Mouse (Mus musculus) ES-CJ7 (cell line): ENCODE measurements around the gene Ezr.
A peak's percentile ranks its signal among the peaks of the same experiment; 100 is the strongest.

Experiments
- DNase-seq: peaks from one replicate; pipeline ENCODE4 v3.0.0; 2011; ENCODE audit warnings: low read depth, low spot score

Gene Ezr

DNA sequence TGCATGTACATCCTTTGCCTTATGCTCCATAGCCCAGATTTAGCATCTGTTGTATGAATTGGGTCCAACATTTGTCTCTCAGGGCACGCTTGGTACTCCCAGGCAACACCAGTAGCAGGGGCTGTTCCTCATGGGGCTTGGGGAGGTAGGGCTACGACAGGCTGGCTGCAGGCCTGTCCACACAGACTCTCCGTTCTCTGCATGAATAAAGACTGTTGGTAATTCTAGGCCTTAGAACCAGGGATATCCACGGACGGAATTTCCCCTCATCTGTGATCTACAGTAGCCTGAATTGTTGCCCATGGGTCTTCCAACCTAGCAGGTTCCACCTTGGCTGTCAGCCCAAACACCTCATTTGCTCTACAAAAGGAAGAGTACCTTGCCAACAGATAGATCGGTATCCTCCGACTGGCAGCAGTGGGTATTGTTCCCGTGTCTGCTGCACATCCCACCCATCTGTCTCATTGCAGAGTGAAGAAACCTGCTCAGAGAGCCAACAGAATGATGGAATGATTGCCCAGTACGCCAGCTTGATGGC, 7.1 kb upstream of the Ezr start:
- DNase-seq: no peak

DNA sequence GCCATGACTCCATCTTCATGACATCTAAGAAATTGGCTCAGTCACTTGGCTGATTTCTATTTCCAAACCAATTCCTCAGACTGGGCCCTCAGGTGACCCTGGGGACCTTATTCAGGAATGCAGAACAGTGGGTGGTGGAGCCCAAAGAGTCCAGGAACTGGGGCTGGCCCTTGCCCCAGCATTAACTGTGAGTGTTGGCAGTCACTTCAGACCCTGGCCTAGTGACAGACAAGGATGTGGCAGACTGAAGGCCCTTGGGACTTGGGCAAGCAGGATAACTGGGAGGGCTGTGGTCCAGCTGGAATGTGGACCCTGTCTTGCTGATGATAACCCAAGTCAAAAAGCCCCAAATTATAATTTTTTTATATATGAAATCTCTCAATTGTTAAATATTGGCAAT, 6.5 kb upstream of the Ezr start:
- no peak for DNase-seq

DNA sequence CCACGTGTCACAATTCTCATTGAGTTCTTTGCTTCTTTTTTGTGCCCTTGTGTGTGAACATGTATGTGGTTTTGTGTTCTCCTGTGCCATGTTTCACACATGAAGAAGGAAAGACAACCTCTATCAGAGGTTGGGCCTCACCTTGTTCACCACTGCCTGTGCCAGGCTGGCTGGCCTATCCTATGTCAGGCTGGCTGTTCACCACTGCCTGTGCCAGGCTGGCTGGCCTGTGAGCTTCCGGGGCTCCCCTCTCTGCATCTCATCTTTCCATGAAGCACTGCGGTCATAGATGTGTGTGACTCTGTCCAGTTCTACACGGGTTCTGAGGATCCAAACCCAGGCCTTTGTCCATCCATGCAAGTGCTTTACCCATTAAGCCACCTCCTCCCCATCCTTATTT, 4.7 kb upstream of the Ezr start:
- no peak for DNase-seq

DNA sequence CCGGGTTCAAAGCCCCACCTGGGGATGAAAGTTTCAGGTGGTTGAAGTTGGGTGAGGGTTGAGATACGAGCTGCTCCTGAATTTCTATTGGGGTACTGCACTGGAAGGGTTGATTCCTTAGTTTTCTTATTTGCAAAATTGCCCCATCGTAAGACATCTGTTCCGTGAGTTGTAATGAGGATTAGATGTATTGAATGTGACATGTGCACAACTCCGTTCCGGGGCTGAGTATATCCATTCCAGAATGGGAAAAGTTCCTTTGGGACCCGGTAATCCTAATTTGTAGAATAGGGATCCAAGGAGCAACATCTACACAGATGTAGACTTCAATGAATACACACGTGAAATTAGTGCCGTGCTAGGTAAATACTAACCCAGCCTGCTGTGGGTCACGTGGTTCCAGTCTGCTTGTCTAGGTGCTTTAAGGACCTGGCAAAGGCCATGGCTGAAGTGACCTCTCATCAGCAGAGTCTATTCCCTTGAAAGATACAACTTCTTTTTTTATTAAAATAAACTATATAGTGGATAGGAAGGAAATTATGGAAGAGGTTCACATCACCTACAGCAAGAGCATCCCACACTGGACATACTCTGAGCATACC, 1.3 kb upstream of the Ezr start:
- DNase-seq: no peak

DNA sequence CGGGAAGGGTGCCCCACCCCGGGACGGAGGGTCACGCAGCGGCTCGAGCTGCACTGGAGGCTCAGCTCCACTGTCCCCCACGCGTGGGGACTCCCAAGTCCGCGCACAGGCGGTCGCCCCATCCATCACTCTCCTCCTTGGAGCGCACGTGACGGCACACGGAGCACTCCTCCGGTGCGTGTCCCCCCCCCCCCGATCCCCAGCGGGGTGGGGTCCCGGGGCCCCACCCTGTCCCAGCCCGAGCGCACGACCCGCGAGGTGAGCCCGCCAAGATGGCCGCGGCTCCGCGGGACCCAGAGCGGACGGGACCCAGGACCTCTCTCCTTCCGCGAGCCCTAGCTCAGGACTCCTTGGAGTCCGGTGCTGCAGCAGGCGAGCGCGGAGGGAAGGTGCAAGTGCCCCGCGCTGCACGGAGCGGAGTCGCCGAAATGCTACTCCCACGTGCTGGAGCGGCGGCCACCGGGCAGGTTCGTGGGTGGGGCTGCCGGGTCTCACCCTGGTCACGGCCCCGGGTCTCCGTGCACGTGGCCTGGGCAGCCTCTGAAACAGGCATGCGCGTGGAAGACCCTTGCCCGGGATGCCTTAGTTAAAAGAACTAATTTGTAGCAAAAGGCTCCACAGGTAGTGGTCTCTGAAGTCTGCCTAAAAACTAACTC, 550 bp upstream of the Ezr start:
- peak; percentile 44 for DNase-seq

DNA sequence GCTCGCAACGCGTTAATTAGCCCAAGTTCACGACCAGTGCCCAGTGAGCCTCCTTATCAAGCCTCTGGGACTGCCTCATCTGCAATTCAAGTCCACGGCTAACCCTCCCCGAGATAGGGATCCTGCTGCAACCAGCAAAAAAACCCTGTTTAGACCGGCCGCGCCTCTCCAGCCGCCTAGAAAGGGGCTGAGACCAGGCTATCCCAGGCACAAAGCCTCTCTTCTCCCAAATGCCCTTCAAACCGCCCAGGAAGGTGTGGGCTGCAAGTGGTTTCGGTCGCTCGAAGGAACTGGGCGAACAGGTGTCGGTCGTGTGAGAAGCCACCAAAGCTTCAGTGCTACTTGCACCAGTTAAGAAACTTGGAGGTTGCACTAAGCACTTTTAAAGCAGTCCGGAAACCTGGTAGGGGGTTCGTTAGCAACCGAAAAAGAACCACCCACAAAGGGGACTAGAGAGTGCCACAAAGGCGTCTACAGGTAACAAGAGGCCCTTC, 504 bp downstream of the Ezr start:
- DNase-seq: peak; percentile 74

DNA sequence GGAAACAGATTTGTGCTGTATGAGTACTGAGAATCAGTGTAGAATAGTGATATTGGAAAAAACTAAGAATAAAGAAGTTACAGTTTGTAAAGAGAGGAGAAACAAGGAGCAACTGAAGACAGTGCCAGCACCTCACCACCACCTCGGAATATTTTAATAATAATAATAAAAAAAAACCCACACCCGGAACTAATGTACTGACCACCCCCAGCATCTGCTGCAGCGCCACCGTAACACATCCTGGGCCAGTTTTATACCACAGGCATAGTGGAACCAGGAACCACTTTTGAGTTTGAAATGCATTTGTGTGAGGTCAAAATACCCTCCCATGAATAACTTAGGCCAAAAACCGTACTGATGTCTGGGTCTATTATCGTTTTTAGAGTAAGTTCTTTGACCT, 1.3 kb downstream of the Ezr start:
- no peak for DNase-seq

DNA sequence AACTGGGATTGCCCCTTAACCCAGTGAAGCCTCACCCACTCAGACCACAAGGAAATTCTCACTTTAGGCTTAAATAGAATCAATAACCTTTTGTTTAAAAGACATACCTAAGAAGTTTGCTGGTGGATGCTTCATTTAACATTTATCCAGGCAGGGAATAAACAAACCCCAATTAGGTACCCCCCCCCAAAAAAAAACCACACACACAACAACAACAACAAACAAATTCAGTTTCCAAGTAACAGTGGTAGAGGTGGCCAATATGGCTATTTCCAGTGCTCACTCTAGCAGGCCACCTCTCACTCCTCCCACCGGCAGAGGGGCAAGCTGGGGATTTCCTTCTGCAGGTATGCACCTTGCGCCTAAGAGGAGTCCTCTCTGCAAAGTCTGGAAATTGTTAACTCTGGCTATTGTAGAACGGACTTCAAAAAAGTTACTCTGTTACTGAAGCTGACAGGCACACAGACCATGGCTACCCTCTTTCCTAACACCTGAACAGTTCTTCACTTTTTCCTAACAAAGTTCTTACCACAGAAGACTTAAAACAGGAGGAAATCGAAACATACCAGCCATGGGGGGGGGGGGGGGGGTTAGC, 2.0 kb downstream of the Ezr start:
- DNase-seq: no peak

DNA sequence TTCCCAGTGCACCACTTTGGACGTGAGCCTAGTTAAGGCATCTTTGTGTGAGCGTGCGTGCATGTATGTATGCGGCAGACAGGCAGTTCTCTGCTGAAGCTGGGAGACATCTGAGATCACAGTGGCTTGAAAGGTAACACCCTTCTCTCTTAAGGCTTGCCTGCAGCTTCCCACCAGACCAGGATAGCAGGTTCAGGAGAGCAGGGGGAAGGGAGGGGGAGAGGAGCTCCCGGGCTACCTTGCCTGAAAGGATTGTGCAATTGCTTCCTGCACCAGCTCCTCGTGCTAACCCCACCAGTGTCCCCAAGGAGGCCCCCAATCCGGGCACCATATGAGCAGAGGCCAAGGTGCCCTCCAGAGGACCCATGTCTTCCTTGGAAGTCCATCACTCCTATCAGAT, 3.0 kb downstream of the Ezr start:
- peak; percentile 35 for DNase-seq

DNA sequence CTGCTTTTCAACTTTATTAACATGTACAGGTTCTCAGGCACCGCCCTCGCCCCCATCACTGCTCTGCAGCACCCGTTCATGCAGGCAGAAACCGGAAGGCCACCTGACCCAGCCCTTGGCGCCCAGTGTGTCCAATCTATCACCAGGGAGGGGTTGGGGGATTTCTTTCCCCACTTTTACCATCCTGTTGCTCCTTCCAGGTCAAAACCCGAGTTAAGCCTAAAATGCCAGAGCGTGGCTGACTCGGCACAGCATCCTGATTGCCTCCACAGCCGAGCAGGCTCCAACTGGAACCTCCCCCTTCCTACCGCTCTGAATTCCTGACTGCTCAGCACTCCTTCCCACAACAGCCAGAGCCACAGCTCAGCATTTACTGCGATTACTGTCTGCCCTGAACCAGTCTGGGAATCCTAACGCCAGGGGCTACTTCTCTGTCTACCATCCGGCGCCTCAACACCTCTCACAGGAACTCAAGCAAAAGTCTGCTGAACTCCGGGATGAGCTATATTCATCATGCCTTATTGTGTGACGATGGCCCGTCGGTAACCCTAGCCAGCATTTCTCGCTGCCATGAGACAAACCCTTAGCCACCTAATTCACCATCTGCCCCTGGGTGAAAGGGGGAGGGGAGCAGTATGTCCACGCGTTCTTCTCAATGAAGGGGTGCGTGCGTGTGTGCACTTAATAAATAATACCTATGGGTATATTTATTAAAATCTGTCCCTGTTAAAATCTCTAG, 3.6 kb downstream of the Ezr start:
- peak; percentile 81 for DNase-seq

DNA sequence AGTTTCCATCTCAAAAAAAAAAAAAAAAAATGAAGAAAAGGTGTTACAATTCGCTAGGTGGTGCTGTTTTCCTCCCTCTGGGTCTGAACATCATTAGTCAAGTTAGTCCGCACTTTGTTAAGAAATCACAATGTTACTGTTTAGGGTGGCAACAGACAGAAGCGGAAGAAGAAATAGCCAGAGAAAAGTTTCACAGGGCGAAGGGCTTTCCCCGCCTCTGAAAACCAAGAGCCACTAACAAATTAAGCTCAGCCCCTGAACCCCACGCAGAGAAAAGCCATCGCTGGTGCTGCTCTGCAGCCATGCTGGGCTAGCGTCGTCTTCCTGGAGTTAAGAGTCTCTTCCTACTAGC, 4.3 kb downstream of the Ezr start:
- DNase-seq: peak; percentile 70

DNA sequence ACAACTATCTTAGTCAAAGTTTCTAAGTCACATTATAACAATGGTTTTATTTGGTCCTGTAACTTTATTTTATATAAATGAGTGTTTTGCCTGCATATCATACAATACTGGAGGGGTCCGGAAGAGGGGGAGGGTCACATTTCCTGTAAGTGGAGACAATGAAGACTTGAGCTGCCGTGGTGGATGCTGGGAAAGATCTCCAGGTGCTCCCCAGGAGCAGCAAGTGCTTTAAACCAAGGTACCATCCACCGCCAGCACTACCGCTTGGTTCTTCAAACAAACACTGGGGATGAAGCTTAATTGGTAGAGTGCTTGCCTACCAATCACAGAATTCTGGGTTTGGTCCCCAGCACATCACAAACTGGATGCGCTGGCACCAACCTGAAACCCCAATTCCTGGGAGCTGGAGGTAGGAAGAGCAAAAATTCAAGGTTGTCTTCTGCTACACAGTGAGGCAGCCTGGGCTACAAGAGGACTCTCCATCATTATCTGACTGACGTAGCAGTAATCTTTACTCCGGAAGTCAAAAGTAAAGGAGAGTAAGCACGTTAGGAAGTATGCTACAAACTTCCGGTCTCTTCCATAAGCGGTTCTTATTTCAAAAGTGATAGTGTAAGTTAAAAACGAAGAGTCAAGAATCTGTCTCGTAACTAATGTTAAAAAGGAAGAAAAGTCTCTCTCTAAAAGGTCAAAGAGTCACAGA, 4.8 kb downstream of the Ezr start:
- peak; percentile 77 for DNase-seq

DNA sequence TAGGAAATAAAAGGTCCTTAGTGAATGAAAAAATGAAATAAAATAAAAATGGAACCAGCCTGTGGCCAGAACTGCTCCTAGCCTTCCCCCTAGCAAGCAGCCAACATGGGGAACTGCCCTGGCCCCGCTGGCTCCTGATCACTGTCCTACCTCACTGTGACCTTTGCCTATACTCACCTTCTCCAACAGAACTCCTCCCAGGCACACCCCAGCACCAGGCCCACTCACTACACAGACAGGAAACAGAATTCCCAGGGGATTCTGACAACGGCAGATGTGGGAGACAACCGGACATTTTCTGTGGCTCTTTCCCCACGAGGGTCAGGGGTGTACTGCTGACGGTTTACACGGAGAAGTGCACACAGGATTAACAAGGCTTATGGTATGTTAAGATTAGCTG, 5.5 kb downstream of the Ezr start:
- DNase-seq: peak; percentile 62

DNA sequence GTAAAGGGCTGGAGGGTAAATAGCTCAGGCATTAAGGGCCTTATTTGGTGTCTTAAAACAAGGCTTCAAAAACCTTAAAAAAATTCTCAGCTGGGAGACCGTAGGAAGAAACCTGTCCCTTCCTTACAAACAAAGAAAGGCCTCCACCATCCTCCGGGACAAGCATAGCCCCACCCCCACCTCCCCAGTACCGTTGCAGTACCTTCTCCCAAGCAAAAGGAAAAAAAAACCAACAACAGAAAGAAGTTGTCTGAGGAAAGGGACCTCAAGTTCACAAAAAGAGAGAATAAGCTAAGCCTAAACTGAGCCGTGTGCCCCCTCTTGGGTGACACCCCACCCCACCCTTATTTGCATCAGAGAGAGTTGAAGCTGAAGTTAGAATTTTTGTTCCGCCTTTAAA, 6.0 kb downstream of the Ezr start:
- peak; percentile 61 for DNase-seq

DNA sequence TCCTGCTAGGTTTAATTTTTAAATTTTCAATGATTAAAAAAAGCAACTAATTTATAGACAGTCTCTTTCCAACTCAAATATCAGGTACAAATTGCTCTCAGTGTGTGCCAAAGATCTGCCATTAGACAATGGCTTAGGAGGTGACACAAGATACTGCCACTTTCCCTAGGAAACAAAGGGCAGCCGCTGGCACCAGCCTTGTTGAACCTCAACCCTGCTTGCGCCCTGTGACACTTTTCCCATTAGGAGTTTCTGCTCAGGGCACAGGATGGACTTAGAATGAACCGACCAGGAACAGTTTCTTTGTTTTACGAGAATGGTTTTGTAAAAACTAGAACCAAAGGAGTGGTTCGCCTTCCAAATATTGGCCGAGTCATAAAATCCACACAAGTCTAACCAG, 6.5 kb downstream of the Ezr start:
- DNase-seq: no peak

DNA sequence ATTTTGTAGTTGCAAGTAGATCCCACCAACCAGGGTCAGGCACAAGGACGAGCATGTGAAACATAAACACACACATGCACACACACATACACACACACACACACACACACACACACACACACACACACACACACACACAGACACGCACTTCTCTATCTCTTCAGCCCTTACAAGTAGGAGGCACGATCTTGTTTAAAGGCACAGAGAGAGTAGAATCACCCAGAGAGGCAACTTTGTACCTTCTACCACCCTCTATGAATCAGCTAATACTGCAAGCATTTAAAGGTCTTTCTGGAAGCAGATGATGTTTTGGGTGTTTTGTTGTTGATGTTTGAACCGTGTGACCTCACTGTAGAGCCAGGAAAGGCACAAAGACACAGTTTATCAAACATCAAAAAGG, 6.9 kb downstream of the Ezr start:
- DNase-seq: no peak

DNA sequence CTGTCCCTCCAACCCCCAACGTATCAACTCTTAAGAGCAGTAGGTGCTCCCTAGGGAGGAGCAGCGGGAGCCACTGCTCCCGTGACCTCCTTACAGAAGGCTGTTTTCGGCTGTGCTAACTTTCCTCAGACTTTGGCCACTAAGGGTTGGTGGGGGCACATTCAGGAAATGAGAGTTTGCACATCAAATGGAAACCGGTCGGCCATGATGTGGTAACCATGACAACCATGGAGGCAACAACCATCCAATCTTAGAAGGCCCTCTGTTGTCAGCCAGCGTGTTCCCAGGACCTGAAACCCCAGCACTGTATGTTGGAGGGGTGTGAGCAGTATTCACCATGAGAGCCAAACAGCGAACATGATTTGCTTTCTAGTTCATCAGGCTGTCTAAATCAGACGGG, 7.4 kb downstream of the Ezr start:
- DNase-seq: peak; percentile 59

DNA sequence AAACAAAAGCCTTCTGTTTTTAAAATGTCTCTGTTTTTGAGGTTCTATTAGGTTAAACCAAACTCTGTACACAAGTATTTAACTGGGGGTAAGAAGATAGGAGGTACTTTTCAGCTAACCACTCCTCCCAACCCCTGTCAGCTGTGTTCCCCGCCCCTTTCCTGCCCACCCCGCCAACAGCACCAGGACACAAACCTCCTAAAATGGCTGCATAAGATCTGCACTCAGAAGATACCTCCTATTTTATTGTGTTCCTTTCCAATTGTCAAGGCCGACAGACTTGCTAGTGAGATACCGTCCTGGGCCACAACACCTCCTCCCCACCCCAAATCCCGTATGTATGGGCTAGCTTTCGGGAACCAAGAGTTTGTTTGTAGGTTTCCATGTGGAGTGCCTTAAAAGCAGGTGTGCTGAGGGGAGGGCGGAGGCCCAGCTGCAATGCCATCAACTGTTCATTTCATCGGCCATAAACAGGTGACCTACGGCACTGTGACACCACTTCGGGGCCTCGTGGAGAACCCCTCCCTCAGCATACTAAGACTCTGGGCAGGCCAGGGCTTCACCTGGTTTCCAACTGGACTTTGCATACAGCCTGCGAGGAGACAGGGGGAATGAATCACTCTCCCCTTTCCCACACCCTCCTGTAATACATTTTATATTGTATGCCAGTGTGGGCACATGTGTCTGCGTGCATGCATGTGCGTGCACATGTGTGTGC, 9.2 kb downstream of the Ezr start:
- no peak for DNase-seq

DNA sequence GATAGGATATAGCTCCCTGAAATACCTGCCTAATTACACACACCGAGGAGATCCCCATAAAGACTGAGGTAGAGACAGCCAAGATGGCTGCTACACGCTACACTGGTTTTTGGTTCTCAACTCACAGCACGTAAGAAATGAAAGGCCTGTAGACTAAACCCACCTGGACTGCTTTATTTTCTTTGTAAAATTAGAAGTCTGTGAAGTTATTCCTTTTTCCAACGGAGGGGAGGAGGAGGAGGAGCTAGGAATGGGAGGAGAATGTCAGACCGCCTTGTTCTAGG, 10.2 kb downstream of the Ezr start:
- no peak for DNase-seq

DNA sequence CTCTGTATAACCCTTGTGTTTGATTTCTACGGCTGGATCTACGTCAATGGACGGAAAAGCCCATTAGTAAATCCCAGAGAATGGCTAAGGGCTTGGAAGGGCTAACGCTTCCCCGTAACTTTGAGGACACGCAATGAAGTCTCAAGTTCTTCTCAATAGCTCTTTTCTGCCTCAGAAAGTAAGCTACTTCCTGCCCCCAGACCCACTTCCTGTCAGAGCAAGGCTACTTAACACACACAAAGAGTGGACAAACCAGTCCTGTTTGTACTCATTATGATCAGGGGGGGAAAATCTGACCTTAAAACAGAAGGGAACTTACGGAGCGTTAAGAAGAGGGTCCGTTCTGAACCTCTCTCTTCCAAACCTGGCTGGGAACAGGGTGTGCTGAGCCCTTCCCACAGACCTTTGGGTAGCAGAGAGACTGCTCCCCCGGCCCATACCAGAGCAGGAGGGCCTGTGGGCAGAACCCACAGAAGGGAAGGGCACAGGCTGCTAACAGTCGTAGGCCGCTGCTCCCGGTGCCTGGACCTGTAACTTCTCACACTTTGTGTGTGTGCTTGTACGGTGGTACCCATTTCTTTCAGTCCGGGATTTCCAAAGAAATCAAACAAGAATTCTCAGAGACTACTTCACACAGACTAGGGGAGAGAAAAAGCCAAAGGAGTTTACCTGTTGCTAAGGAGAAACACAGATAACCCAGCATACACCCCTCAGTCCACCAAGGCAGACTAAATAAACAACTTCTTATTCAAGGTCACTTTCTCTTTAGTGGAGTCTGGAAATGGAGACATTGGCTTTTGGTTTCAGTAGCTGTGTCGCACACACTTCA, 10.7 kb downstream of the Ezr start:
- no peak for DNase-seq

DNA sequence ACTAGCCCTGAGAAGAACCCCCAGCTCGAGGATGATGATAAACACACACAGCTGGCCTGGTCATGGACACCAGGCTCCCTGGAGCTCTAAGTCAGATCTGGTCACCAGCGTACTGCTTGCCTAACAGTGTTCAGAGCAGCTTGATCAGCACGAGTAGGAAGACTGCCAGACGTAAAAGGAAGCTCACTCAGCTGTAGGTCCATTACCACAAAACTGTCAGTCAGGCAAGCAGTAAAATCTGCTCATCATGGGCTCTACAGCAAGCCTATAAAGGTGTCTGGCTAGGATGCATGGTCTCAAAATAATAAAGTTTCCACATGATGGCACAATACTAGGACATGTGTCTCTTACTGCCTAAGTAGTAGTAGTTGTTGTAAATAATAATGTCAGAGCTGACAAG, 13.0 kb downstream of the Ezr start:
- no peak for DNase-seq
